Mouse (Mus musculus): ENCODE results near the gene Galnt16. TPM values are rescaled to one million over a fixed set of nuclear protein-coding genes. Genes with fewer than 3 reads are reported as not detected.

The Galnt16 gene
- polyA plus RNA-seq, 1 experiment from 2014 or later = 13.1 TPM

DNA sequence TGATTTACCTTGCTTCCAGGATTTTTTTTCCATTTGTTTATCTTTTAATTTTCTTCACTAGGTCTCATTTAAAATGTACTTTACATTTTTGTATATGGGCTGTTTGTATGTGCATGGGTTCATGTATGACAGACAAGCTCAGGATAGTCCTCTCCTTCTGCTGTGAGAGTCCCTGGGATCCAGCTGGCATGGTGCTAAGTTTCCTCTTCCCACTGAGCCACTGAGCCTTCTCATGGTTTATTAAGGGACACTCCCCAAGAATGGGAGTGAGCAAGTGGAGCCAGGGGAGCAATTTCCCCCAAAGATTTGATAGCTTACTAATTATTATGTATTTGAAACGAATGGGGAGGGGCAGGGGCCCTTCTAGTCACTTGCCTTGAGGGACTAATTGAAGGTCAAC lies 17.6 kb upstream of the Galnt16 start:
- Histone ChIP-seq H3K27me3 (replicated peaks; ENCODE audit: control insufficient read depth, insufficient read depth, low read length) (no peaks in the 10 kb centered on the region), H3K27ac (replicated peaks; ENCODE audit: low read depth, low read length) (no peak overlapping the region), H3K4me1 (ENCODE audit: control insufficient read depth, insufficient read depth, low read length) (0 out of 2 replicates have a peak, but pooled peaks cover 2% of the 10 kb centered on the region), H3K4me2 (ENCODE audit: low read depth, low read length) (no peak overlapping the region), H3K9me3 (ENCODE audit: control insufficient read depth, low read length) (no peaks in the 10 kb centered on the region), H3K9ac (ENCODE audit: low read depth, low read length) (no peak overlapping the region), H3K36me3 (ENCODE audit: control insufficient read depth, insufficient read depth, low read length) (no peaks in the 10 kb centered on the region; the same call in 1 of the 2 replicates), H3K4me3 (ENCODE audit: low read depth, low read length) (no peak overlapping the region)
- DNase-seq (ENCODE audit: low spot score) (peak; percentile 43), ATAC-seq (ENCODE audit: low read depth) (peak; percentile 69; the same call in 1 of the 2 replicates)
- 32% methylated on average over 1 of the region's 1 CpGs for WGBS

GRCm38 (mm10) chr12:80504718-80505117 lies 13.4 kb upstream of the Galnt16 start:
- Histone ChIP-seq H3K4me2 (ENCODE audit: low read depth, low read length) (no peak overlapping the region), H3K4me3 (ENCODE audit: low read depth, low read length) (no peak overlapping the region), H3K9me3 (ENCODE audit: control insufficient read depth, low read length) (no peaks in the 10 kb centered on the region), H3K4me1 (ENCODE audit: control insufficient read depth, insufficient read depth, low read length) (0 out of 2 replicates have a peak, but pooled peaks cover 5% of the 10 kb centered on the region), H3K9ac (ENCODE audit: low read depth, low read length) (no peak overlapping the region), H3K27me3 (replicated peaks; ENCODE audit: control insufficient read depth, insufficient read depth, low read length) (no peaks in the 10 kb centered on the region), H3K27ac (replicated peaks; ENCODE audit: low read depth, low read length) (peak overlapping the region; percentile 50), H3K36me3 (ENCODE audit: control insufficient read depth, insufficient read depth, low read length) (no peaks in the 10 kb centered on the region; the same call in 1 of the 2 replicates)
- peak; percentile 81 for ATAC-seq (ENCODE audit: low read depth)
- 38% methylated on average over 5 of the region's 5 CpGs for WGBS
- peak; percentile 91 for DNase-seq (ENCODE audit: low spot score)

- H3K27me3 ChIP-seq (replicated peaks; ENCODE audit: control insufficient read depth, insufficient read depth, low read length) = no peaks in the 10 kb centered on the region
- WGBS = 61% methylated on average over 14 of the region's 14 CpGs
- no peak for DNase-seq (ENCODE audit: low spot score)
Observed at GRCm38 (mm10) chr12:80507041-80507745, 10.9 kb upstream of the Galnt16 start.

DNA sequence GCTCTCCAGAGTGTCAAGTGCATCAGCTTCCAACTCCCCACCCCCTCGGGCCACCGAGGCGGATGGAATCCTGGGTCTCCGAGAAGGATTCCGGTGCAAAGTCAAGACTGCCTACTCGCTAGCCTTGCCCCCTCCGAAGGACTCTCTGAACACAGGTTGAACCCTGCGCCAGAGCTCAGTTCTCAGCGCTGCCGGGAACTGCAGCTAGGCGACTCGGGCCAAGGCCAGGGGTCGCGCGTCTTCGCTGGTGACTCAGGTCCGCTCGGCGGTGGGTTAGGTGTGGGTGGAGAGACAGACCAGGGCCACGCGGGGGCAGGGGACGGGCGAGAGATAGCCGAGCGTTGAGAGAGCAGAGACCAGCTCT lies 298 bp downstream of the Galnt16 start:
- DNase-seq (ENCODE audit: low spot score) (no peak), ATAC-seq (ENCODE audit: low read depth) (peak; percentile 24)
- 0% methylated on average over 21 of the region's 25 CpGs for WGBS
- peak overlapping the region; percentile 90 for H3K4me2 ChIP-seq (ENCODE audit: low read depth, low read length)
- peaks cover 34% of the 10 kb centered on the region for H3K27me3 ChIP-seq (replicated peaks; ENCODE audit: control insufficient read depth, insufficient read depth, low read length)
- H3K36me3 ChIP-seq (ENCODE audit: control insufficient read depth, insufficient read depth, low read length) = no peaks in the 10 kb centered on the region
- H3K4me1 ChIP-seq (ENCODE audit: control insufficient read depth, insufficient read depth, low read length) = no peaks in the 10 kb centered on the region
- H3K9ac ChIP-seq (ENCODE audit: low read depth, low read length) = peak overlapping the region; percentile 73
- H3K27ac ChIP-seq (replicated peaks; ENCODE audit: low read depth, low read length) = no peak overlapping the region
- H3K9me3 ChIP-seq (ENCODE audit: control insufficient read depth, low read length) = no peaks in the 10 kb centered on the region
- H3K4me3 ChIP-seq (ENCODE audit: low read depth, low read length) = peak overlapping the region; percentile 72

More at GRCm38 (mm10) chr12:80507041-80507745, 10.9 kb upstream of the Galnt16 start:
- Histone ChIP-seq H3K4me3 (ENCODE audit: low read depth, low read length) (no peak overlapping the region), H3K4me2 (ENCODE audit: low read depth, low read length) (no peak overlapping the region), H3K9me3 (ENCODE audit: control insufficient read depth, low read length) (no peaks in the 10 kb centered on the region), H3K4me1 (ENCODE audit: control insufficient read depth, insufficient read depth, low read length) (0 out of 2 replicates have a peak, but pooled peaks cover 5% of the 10 kb centered on the region), H3K27ac (replicated peaks; ENCODE audit: low read depth, low read length) (no peak overlapping the region), H3K36me3 (ENCODE audit: control insufficient read depth, insufficient read depth, low read length) (no peaks in the 10 kb centered on the region), H3K9ac (ENCODE audit: low read depth, low read length) (no peak overlapping the region)
- ATAC-seq (ENCODE audit: low read depth) = no peak

GRCm38 (mm10) chr12:80518757-80519620 lies 912 bp downstream of the Galnt16 start:
- peak overlapping the region; percentile 72 for H3K4me3 ChIP-seq (ENCODE audit: low read depth, low read length)
- H3K9ac ChIP-seq (ENCODE audit: low read depth, low read length) = peak overlapping the region; percentile 73
- H3K9me3 ChIP-seq (ENCODE audit: control insufficient read depth, low read length) = no peaks in the 10 kb centered on the region
- H3K27ac ChIP-seq (replicated peaks; ENCODE audit: low read depth, low read length) = 0 out of 2 replicates have a peak overlapping the region, but pooled peaks have one; percentile 52
- ATAC-seq (ENCODE audit: low read depth) (peak; percentile 83), DNase-seq (ENCODE audit: low spot score) (peak; percentile 79)
- H3K4me2 ChIP-seq (ENCODE audit: low read depth, low read length) = peak overlapping the region; percentile 90
- peaks cover 34% of the 10 kb centered on the region for H3K27me3 ChIP-seq (replicated peaks; ENCODE audit: control insufficient read depth, insufficient read depth, low read length)
- WGBS = under 1% methylated on average over 38 of the region's 90 CpGs
- H3K4me1 ChIP-seq (ENCODE audit: control insufficient read depth, insufficient read depth, low read length) = no peaks in the 10 kb centered on the region
- H3K36me3 ChIP-seq (ENCODE audit: control insufficient read depth, insufficient read depth, low read length) = no peaks in the 10 kb centered on the region

DNA sequence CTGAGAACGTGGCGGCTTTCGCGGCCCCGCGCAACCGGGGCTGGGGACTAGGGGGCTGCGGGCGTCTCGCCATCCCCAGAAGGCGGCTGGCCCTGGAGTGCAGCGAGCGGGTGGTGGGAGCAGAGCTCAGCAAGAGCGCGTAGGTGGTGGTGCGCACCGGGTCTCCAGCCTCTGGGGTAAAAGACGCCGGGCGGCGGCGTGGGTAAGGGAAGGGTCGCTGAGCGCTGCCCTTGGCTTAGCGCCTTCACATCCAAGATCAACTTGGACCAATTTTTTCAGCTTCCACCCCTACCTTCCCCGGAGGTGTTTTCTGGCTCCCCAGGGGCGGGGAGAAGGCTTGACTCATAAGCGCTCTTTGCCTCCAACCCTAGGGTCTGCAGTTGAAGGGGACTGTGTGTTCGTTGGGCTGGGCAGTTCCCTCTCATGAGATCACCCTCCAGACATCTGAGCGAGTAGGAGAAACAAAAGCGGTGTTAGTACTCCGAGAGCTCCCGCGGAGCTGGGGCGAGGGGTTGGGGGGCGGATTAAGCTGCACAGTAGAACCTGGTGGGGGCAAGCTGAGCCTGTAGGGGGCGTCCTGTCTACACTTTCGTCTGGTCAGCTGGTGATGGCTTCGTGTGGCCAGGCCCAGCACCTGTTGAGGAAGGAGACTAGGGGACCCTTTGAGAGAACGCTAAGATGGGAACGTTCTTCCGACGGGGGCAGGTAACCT lies 1.7 kb downstream of the Galnt16 start:
- 1% methylated on average over 37 of the region's 43 CpGs for WGBS
- peak overlapping the region; percentile 73 for H3K9ac ChIP-seq (ENCODE audit: low read depth, low read length)
- H3K36me3 ChIP-seq (ENCODE audit: control insufficient read depth, insufficient read depth, low read length) = no peaks in the 10 kb centered on the region
- ATAC-seq (ENCODE audit: low read depth) (peak; percentile 53), DNase-seq (ENCODE audit: low spot score) (peak; percentile 66)
- H3K4me2 ChIP-seq (ENCODE audit: low read depth, low read length) = peak overlapping the region; percentile 90
- H3K9me3 ChIP-seq (ENCODE audit: control insufficient read depth, low read length) = no peaks in the 10 kb centered on the region
- no peak overlapping the region for H3K27ac ChIP-seq (replicated peaks; ENCODE audit: low read depth, low read length)
- H3K4me1 ChIP-seq (ENCODE audit: control insufficient read depth, insufficient read depth, low read length) = no peaks in the 10 kb centered on the region
- H3K4me3 ChIP-seq (ENCODE audit: low read depth, low read length) = peak overlapping the region; percentile 72
- peaks cover 34% of the 10 kb centered on the region for H3K27me3 ChIP-seq (replicated peaks; ENCODE audit: control insufficient read depth, insufficient read depth, low read length)

DNA sequence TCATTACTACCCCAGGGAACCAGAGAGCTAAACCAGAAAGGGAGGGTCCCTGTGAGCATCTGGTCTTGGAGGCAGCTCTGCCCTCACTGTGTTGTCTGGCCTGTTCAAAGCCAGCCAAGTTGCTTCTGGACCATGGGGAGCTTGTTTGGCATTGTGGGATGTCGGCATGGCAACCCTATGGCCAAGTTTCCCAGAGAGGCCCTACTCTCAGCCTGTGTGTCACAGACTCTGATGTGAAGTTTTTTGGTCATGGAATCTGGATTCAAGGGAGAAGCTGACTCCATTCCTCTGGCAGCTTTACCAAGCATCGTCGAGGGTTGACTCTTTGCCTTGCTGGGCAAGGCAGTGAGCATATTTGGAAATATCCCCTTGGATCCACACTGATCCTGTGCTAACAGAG lies 3.9 kb downstream of the Galnt16 start:
- H3K27me3 ChIP-seq (replicated peaks; ENCODE audit: control insufficient read depth, insufficient read depth, low read length) = peaks cover 21% of the 10 kb centered on the region
- DNase-seq (ENCODE audit: low spot score) (peak; percentile 18), ATAC-seq (ENCODE audit: low read depth) (no peak)
- no peak overlapping the region for H3K4me2 ChIP-seq (ENCODE audit: low read depth, low read length)
- no peaks in the 10 kb centered on the region for H3K36me3 ChIP-seq (ENCODE audit: control insufficient read depth, insufficient read depth, low read length)
- no peak overlapping the region for H3K9ac ChIP-seq (ENCODE audit: low read depth, low read length)
- peaks cover 5% of the 10 kb centered on the region; the same call in 1 of the 2 replicates for H3K4me1 ChIP-seq (ENCODE audit: control insufficient read depth, insufficient read depth, low read length)
- no peak overlapping the region for H3K4me3 ChIP-seq (ENCODE audit: low read depth, low read length)
- 67% methylated on average over 3 of the region's 3 CpGs for WGBS
- no peak overlapping the region for H3K27ac ChIP-seq (replicated peaks; ENCODE audit: low read depth, low read length)
- no peaks in the 10 kb centered on the region for H3K9me3 ChIP-seq (ENCODE audit: control insufficient read depth, low read length)

GRCm38 (mm10) chr12:80524276-80524921 lies 6.3 kb downstream of the Galnt16 start:
- no peak overlapping the region for H3K4me2 ChIP-seq (ENCODE audit: low read depth, low read length)
- no peak overlapping the region for H3K9ac ChIP-seq (ENCODE audit: low read depth, low read length)
- H3K4me1 ChIP-seq (ENCODE audit: control insufficient read depth, insufficient read depth, low read length) = peaks cover 5% of the 10 kb centered on the region; the same call in 1 of the 2 replicates
- H3K36me3 ChIP-seq (ENCODE audit: control insufficient read depth, insufficient read depth, low read length) = no peaks in the 10 kb centered on the region
- WGBS = 30% methylated on average over 12 of the region's 12 CpGs
- H3K4me3 ChIP-seq (ENCODE audit: low read depth, low read length) = no peak overlapping the region
- H3K9me3 ChIP-seq (ENCODE audit: control insufficient read depth, low read length) = no peaks in the 10 kb centered on the region
- H3K27me3 ChIP-seq (replicated peaks; ENCODE audit: control insufficient read depth, insufficient read depth, low read length) = 0 out of 2 replicates have a peak, but pooled peaks cover 5% of the 10 kb centered on the region
- DNase-seq (ENCODE audit: low spot score) = peak; percentile 38
- H3K27ac ChIP-seq (replicated peaks; ENCODE audit: low read depth, low read length) = no peak overlapping the region
- ATAC-seq (ENCODE audit: low read depth) = no peak; the same call in 1 of the 2 replicates
